Mouse (Mus musculus) right cerebral cortex, postnatal 4 days (tissue): ENCODE results near the gene Ucp2.
"Not testable (repeated sequence)": the region's sequence is repeated elsewhere in the genome, so short reads cannot be mapped to it uniquely, and the experiment has no call there.

ENCODE experiments used
- DNase-seq: peaks from one replicate; pipeline ENCODE4 v3.0.0-alpha.2; 2022

Ucp2 gene

DNA sequence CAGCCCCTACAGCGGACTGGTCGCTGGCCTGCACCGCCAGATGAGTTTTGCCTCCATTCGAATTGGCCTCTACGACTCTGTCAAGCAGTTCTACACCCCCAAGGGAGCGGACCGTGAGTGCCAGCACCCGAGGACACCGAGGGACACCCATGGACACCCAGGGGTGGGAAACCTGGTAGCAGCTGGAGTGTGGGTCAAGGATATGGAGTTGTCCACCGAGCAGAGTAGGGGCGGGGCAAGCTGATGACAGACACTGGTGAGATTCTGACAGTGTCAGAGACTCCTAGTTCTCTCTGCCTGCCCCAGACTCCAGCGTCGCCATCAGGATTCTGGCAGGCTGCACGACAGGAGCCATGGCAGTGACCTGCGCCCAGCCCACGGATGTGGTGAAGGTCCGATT, 13.0 kb upstream of the Ucp2 start:
- no peak for DNase-seq

DNA sequence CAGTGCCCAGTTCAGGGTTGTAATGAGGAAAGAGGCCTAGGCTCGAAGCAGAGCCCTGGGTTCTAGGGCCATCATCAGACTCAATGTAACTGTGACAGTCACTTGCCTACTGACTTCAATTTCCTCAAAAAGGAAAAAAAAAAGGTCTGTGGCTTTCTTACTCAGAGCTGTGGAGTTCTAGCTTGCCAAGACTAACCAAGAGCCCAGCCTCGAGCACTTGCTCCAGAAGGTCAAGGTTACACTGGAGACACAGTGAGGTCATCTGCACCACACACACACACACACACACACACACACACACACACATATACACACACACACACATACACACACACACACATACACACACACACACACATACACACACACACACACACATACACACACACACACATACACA, 11.1 kb upstream of the Ucp2 start:
- DNase-seq = not testable (repeated sequence)

DNA sequence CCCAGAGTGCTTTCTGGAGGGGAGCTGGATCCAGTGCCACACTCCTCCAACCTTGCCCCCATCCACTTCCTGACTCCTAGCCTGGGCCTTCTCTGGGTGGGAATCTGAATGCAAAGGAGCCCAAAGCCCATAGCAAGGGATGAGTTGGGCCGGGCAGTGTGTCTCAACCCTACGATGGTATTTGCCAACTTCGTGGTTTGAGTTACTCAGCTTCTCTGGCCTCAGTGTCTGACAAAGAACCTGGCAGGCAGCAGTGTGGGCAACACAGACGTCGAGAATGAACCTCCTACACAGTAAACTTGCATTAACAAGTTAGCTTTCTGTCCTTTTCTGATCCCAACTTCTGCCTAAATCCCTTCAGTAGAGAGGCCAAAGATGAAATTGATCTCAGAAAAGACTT, 8.6 kb upstream of the Ucp2 start:
- no peak for DNase-seq

DNA sequence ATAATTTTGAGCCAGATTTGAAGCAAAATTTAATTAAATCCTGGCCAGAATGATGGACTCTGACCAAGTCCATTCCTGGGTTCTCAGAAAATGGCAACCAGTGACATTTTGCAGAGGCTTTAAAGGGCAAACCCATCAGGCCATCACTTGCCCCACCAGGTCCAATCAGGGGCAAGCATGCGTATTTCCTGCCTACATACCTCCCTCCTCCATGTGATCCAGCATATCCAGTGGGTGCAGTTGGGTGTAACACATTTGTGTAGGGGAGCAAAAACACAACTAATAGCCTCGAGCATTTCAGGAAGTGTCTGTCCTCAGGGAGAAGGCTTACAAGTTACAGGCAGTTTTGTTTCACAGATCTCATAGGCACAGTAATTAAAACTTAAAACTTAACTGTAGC, 5.8 kb upstream of the Ucp2 start:
- DNase-seq = no peak

DNA sequence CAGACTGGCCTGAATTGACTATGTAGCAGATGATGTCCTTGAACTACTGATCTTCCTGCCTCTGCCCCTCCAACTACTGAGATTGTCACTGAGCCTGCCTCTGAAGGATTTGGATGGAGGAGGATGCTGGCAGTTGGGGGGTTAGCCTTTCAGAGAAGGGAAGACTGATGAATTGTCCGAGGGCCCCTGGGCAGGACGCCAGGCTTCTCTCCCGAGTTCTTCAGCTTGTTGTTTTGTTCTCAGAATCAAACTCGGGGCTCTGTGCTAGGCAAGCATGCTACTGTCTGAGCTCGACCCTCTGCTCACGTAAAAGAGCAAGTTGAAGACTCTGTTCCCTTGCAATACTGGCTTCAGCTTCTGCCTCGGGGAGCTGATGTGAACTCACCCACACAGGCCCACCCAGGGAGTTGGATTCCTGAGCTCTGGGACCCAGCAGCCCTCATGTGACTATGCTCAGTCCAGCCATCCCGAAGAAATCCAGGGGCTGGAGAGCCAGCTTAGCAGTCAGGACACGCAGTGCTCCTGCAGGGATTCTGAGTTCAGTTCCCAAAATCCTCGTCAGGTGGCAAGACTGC, 4.6 kb upstream of the Ucp2 start:
- peak; percentile 55 for DNase-seq

DNA sequence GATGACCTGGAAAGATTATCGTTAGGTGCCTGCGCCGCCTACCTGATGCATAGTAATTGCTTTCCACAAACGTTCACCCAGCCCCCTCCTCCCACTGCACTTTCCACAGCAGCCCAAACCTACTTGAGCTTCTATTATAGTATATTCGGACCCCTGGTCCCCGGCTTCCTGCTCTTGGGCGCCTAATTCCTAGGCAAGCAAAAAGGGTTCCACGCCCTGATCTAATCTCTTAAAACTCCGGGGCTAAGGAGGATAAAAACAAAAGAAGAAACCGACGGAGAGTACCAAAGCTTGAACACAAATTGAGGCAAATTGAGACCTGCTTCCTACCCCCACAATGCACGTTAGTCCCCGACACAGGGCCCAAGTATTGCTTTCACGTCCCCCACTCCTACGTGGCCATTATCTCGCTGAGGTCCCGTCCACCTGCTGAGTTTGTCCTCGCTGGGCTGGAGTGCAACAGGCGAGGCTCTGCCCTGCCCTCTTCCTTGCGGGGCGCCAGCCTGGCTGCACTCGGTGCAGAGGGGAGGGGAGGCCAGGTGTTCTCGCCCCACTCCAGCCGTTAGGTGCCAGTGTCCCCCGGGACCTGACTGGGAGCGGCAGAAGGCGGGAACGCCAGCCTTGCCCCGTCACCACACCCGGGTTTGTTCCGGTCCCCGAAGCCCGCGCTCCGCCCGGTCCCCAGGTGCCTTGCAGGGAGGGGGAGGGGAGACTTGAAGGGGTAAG, 583 bp upstream of the Ucp2 start:
- DNase-seq = no peak

DNA sequence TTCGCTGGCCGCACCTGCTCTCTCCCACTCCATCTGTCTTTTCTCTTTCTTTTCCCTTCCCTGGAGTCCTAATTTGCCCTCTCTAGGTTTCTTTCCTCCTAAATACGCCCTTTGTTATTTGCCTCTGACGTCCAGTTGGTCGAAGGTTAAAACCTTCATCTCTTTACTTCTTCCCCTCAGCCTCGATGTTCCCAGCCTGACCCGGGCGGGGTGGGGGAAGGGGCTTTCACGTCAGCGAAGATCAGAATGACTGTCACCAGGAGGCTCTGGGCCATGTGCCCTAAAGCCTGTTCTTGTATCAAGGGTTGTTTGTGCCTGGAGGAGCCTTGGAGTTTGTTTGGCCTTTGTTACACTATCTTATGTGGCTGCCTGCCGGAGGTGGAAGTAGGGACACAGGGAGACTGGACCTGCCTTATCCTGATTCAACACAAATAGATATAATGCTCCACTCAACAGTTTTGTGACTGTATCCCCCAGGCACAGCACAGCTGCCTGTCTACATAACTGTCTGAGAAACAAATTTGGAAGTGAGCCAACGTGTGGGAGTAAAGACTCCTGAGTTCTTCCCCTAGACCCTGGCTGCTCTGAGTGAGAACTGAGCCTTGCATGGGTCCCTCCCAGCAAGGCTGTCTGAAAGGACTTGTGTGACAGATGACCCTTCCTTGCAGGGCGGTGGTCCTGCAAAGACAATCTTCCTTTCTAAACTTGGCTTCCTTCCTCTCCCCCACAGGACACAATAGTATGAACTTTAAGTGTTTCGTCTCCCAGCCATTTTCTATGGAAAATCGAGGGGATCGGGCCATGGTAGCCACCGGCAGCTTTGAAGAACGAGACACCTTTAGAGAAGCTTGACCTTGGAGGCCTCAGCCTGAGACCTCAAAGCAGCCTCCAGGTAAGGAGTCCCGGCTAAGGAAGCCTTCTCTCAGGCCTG, 612 bp downstream of the Ucp2 start:
- DNase-seq = no peak

DNA sequence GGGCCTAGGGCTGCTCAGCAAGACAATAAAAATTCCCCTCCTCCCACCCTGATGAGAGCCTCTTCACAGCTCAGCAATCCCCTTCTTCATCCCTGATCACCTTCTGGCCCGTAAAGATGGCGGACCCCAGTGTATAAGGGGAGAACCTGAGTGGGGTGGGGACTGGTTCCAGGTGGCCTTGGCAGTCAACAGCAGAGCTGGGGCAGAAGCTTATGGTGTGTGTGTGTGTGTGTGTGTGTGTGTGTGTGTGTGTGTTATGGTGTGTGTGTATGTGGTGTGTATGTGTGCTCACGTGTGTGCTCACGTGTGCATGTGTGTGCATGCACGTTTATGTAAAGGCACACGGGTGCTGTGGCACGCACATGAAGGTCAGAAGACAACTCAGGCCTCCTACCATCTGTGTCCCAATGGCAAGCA, 1.3 kb downstream of the Ucp2 start:
- no peak for DNase-seq

DNA sequence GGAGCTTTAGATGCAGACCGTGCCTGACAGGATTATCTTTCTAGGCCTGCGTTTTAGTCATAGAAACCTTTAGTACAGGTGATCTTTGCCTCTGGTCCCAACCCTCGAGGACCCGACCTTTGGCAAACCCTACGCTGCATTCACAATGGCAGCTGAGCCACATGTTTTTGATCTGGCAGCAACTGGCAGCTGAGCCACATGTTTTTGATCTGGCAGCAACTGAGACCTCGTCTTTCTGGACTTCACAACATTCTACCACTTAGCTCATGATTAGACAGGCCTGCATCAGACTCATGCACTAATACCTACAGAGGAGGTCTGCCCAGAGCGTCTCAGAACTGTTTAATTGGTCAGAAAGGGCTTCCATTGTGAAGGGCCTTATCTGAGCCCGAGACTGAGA, 1.9 kb downstream of the Ucp2 start:
- DNase-seq = no peak

DNA sequence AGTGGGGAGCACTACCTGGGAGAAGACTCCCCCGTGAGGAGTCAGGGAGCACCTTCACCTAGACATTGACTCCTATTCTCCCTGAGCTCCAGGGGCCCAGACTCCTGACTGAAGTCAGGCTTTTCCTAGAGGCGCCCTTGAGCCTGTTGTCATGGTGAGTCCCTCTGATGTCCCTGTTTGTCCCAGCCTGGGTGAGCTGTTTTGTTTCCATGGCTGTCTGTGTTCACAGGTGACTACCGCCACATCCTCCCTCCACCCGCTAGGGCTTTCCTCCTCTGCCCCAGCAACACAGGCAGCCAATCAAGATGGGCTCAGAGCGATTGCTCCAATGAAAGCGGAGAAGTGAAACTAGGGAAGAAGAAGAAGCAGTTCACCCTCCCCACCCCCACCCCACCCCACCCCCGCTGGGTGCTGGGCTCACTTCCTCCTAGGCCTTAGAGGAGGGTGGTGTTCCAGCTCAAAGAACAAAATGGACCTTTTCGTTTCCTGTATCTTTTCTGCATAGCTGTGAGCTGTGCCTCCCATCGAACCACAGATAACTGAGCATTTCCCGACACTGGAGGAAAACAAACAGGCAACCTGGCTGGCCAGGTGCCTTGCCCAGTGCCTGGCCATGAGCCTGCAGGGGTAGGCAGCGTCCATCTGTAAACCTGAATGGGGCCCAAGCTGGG, 2.6 kb downstream of the Ucp2 start:
- DNase-seq = peak; percentile 33

DNA sequence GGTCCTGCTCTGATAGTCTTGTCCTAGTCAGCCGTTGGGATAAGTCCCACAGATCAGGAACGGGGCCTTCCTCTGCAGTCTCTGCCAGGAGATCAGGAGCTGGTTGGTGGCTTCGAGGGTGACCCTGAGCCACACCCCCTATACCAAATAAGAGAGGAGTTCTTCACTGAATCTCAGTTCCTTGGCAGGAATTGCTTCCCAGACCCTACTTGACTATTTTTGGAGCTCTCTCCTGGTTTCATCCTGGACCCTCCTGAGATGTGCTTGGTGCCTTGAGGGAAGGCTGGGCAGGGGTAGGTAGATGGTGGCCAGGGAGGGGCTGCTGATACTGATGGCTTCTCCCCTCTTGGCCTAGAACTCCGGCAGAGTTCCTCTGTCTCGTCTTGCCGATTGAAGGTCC, 3.2 kb downstream of the Ucp2 start:
- no peak for DNase-seq

DNA sequence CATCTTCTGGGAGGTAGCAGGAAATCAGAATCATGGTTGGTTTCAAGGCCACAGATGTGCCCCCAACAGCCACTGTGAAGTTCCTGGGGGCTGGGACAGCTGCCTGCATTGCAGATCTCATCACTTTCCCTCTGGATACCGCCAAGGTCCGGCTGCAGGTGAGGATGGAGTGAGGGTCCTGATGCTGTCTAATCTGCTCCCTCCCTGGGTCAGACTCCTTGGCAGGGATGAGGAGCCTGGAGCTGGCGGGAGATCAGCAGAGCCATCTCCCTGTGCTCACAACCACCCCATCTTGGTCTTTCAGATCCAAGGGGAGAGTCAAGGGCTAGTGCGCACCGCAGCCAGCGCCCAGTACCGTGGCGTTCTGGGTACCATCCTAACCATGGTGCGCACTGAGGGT, 3.7 kb downstream of the Ucp2 start:
- DNase-seq = no peak

DNA sequence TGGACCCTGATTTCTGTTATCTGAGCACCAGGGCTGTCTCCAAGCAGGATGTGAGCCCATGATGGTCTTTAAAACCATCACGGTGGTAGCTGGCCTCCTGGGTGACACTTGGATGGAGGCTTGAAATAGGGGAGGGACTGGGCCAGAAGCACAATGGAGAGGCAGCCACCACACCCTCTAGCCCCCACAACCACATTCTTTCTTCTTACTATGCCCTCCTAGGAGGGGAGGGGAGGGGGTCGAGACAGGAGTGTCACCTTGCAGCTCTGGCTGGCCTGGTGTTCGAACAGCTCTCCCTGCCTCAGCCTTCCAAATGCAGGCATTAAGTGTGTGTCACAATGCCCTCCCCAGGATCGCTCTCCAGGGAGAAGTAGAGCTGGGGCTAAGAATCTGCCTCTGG, 4.3 kb downstream of the Ucp2 start:
- no peak for DNase-seq

DNA sequence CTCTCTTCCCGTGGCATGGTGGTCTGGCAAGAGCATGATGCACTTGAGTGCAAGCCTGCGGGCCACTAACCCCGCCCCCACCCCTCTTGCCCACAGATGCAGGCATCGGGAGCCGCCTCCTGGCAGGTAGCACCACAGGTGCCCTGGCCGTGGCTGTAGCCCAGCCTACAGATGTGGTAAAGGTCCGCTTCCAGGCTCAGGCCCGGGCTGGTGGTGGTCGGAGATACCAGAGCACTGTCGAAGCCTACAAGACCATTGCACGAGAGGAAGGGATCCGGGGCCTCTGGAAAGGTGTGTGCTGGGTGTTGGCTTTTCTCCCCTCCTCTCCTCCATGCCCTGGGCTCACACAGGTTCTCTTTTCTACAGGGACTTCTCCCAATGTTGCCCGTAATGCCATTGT, 4.8 kb downstream of the Ucp2 start:
- DNase-seq = no peak

DNA sequence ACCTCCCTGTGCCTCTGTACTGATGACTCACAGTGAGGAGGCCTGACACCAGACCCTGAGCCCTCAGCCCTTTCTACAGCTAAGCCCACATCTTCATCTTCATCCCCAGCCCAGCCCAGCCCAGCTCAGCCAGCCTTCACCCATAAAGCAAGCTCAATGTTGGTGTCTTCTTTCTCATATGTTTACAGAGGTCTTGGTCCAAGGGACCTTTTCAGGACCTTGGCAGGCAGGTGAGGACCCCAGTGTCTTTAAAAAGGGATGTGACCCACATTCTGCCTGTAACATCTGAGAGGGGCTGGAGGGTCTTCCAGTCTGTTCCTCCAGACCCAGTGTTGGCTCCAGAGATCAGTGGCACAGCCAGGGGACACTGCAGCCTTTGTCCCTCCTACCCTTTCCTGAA, 6.3 kb downstream of the Ucp2 start:
- no peak for DNase-seq

DNA sequence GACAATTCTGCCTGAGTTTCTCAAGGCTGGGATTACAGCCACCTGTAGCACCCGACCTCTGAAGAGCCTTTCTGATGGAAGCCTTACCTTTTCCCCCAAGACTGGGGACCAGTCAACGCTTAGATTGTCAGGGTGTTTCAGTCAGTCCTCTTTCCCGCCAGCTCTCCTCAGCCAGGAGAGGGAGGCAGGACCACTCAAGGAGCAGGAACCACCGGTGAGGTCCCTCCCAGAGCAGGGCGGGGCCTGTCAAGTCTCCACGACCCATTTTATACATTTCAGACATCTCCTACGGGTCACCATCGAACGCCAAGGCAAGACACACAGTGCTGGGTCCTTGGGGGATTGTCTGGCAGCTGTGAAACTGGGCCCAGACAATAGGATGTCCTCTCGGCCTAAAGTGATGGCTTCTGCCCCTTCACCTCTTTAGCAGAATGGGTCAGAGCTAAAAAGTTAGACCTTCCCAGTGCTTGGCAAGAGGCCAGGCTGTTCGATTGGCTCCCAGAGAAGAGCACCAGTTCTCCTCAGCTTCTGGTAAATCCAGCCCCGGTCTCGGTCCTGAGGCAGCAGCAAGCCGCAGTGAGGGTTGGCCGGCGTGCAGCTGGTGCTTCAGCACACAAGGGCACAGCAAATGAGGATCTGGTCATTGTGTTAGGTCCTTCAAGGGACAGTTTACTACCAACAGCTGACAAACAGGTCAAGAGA, 7.3 kb downstream of the Ucp2 start:
- peak; percentile 22 for DNase-seq

DNA sequence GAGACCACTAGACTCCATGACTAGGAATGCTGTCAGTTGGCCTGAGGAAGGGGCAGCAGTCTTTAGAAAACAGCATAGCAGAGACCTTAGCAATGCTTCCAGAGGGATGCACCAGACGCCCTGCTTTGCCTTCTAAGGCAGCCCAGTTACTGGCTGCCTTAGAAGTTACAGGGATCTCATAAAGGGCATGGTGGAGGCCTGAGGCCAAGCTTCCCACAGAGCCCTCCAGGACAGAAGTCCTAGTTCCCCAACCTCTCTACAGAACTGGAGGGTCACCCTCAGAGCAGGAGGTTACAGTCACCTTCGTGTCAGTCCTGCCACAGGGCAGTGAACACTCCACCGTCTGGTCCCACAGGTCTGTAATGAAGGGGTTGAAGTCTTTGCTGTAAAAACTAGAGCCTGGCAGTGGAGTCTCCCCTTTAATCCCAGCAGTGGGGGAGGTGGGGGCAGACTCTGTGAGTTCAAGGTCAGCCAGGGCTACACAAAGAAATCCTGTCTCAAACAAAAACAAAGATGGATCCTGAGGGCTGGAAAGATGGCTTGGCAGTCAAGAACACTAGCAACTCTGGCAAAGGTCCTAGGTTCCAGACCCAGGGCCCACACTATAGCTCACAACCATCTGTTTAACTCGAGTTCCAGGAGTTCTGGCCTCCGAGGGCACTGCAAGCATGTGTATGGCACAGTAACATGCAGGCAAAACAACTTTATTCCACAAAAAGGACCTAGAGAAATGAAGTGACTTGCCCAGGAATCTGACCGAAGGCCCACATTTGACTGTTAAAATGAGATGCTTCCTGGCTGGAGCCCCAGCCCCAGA, 8.1 kb downstream of the Ucp2 start:
- DNase-seq = no peak

DNA sequence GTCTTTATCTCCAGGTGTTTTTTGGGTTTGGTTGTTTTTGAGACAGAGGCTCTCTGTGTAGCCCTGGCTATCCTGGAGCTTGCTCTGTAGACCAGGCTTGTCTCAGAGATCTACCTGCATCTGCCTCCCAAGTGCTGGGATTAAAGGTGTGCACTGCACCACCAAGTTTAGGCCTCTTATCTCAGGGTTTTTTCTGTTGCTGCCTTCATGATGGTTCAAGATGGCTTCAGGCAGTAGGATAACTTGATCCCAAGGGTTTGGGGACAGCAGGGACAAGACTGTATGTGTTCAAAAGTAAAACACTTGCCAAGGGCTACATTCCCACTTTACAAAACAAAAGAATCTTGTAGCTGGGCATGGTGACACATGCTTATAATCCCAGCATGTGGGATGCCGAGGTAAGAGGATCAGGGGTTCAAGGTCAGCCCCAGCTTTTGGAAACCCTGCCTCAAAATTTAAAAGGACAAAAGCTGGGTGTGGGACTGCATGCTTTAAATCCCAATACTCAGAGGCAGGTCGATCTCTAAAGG, 8.8 kb downstream of the Ucp2 start:
- no peak for DNase-seq

DNA sequence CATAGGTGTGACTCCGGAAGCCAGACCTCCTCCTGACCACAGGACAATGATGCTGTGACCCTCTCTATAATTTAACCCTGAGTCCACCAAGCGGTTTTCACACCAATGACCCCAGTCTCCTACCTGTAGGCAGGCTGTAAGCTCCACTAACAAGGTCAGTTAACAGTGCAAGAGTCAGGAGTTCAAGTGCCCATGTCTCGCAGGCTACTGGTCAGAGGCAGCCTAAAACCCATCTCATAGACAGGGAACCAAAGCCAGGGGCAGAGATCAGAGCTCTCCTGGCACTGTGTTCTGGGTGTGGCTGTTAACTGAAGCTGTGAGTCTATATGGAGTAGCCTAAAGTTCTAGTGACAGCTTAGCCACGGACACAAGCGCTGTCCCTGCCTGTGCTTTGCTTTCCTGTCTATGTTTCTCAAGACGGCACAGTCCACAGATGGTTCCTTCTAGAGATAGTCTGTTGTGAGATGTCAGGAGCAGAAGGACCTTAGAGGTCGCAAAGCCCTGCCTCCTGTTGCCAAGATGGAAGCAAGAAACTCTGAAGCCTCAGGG, 9.3 kb downstream of the Ucp2 start:
- no peak for DNase-seq

DNA sequence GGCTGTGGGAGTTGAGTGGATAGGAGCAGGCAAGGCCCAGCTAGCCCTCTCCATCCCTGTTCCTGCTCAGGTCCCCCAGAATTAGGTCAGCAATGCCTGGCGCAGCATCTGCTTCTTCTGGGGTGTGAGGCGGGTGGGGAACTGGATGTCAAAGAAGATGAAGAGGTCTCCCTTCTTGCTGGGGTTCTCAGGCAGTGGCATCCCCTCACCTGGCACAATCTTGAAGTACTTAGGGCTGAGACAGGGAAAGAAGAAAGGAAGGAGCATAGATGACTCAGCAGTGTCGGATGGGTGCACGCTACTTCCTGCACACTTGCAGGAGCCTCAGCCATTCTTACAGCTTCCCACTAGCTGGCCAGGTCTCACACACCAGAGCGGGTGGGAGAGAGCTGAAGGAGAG, 9.9 kb downstream of the Ucp2 start:
- no peak for DNase-seq
